Mouse (Mus musculus) lung, postnatal 0 days (tissue): ENCODE data around the gene Kctd20.

Experiments used
- CTCF ChIP-seq: IDR thresholded peaks from 2 replicates; pipeline ENCODE4 v1.5.1; 2016; ENCODE audit warnings: antibody characterized with exemption, mild to moderate bottlenecking
- EP300 ChIP-seq: IDR thresholded peaks from 2 replicates; pipeline ENCODE4 v1.6.1; 2016; ENCODE audit warnings: antibody characterized with exemption, mild to moderate bottlenecking, control low read depth

DNA sequence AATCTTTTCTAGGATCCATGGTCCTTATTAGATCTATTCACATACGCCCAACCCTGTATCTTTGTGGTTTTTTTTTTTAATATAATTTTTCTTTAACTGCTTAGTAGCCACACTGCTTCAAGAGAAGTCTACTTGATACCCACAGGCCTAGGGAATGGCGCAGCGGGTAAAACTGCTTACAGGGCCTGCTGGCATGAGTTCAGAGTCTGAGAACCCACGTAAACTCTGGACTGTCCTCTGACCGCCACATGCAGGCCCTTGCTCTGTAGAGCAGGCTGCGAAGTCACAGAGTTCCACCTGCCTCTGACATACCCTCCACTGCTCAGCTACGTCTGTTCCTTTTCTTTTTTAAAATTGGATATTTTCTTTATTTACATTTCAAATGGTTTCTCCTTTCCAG, 7.3 kb upstream of the Kctd20 start:
- TF ChIP-seq EP300 (no peak), CTCF (no peak)
